Mouse (Mus musculus) kidney, adult 18-20 months (tissue): ENCODE measurements around the gene Col25a1.

Experiments used
- DNase-seq: peaks from one replicate; pipeline ENCODE4 v3.0.0; 2021

Gene Col25a1

DNA sequence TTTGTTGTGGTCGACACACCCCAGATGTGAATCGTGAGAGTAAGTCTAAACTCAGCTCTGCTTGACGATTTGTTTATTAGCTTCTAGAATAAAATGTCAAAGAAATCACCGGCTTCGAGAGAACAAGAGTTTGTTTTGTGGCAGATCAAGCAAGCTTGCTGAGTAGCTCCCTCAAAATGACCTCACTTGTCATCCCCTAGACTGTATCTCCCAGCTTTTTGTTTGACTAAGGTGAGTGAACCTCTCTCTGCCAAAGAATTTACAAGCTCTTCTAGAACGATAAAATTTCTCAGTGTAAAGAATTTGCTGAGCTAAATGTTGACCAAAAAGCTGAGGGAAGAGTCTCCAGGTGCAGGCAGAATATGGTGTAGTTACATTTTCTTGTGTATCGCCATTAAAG is 125.3 kb downstream of the Col25a1 start:
- DNase-seq = no peak

DNA sequence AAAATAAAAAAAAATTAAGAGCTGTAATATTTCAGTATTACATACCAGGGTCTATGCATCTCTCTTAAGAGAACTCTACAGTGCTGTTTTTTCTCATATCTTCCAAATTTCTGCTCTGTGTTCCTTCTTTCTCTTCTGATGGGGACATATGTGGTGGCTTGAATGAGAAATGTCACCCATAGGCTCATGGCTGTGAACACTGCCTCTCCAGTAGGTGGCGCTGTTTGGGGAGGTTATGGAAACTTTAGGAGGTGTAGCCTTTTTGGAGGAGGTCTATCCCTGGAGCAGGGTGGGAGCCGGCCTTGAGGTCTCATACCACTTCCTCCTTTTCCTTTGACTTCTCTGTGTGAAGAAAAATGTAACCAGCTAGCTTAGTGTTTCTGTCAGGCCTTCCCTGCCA is 128.4 kb downstream of the Col25a1 start:
- no peak for DNase-seq

DNA sequence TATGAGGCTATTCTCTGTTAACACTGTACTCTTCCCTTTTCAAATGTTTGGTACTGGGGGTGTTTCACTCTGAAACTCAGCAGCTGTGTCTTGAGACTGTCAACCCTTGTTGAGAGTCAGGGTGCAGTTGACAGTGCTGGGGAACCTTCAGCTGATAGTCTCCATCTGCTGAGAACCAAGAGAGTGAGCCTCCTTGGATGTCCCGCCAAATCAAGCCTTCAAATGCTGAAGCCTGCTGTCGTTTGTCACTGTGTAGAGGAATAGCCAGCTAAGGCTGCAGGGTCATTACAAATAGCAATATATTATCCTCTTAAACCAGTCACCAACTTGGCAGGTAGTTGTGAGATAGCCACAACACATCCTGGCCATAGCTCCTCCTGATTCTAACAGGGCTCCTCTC is 129.0 kb downstream of the Col25a1 start:
- DNase-seq = no peak

DNA sequence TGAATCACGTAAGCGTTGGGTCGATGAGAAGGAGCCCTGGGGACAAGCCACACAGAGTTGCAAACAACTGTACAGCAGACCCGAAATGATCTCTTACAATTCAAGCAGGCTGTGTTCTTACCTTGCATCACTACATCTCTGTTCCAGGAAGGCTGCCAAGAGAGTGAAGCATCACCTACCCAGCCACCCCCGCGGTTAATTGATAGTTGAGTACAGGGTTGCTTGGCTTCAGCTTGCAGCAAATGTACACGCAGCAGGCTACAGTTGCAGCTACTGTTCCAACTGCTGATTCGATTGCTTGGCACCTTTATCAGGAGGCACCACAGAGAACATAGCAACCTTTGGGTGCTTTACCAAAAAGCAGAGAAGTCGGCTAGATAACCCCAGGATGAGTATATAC is 133.8 kb downstream of the Col25a1 start:
- DNase-seq = no peak

DNA sequence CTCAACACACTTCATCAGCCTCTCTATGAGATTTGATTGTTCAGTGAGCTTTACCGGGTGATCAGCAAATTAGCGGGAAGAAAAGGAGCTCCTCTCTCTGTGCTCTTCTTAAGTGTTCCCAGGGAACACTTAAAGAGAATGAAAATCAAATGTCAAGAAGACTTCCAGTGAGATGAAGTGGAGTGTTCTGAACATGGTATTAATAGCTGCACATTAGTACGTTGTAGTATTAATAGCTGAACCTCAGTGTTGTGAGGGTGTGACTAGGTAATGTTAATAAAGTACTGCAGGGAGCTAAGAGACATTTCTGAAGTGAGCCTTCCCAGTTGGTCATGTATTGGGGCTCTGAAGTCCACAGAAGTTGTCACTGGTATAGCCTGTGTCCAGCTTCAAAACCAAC is 139.2 kb downstream of the Col25a1 start:
- DNase-seq = no peak

DNA sequence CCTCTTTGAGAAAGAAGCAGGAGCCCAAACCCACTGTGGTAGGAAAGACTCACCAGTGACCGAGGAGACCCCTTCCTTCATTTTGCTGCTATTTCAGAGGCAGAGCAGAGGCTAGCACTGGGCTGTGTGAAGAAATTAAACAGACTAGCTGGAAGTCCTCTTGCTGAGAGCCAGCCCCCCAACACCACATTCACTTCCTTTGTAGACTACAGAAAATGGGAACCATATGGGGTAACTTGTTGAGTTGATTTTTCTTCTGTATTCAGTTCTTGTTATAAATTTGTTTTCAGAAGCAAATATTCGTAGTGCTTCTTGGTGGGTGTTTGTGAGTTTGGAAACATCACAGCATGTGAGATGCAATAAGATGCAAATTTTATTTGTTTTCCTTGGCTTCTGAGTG is 142.6 kb downstream of the Col25a1 start:
- DNase-seq = no peak

DNA sequence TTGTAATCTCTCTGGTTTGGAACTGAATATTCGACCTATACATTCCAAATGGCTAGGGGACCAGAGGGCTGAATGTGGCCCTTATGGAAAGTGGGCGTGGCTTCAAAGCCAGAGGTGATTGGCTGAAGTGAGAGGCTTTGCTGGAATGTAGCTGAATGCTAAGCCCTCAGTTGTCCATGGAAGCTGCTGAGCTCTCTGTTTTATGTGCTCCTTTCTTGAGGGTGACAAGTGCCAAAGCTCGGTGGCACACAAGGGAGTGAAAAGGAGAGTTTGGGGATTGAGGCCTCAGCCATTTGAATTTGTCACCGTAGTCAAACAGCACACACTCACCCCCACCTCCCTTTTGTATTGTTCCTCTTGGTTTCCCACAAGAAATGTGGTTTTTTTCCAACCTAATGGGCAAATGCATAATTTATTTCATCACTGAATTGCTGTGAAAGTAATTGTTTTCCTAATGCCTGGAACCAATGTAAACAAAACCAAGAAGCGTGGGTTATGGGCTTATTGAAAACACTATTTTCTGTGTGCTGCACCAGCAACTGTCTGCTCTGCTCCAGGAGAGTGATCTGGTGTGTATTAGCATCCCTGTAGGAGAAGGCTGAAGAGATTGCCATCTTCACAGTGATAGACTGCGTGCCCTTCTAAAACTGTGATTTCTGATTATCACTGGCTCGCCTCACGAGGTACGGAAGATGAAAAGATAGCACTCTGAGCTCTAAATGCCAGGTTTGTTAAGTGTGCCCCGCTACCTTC is 147.2 kb downstream of the Col25a1 start:
- no peak for DNase-seq

DNA sequence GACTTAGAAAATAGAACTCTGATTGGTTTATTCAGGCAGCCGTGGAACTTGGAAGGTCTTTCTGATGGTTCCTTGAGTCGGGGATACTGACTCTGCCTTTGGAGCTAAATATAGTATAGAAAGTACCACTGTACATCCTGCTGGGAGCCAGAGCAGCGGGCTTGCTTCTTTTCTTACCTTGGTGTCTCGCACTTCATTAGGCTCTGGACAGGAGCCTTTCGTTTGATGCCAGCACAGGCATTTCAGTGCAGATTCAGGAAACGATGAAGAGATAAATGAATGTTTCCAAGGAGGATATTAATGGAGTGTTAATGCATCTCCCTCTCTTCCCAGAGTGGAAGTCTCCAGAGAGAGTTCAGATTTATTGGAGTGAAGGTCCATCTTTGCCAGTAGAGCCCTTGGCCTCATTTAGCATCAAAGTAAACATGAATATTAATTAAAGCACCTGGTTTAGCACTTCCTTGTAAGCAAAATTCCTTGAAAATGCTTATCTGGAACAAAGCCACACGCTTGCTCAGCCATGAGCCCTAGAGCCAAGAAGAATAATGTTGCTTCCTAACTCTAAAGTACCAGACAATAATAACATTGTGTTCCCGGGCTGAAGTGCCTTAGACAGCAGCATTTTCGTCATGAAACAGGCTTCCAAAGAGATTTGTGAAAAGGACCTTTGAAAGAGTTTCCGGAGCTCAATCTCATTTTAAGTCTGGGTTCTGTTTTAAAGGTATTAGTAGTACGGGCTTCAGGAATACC is 151.9 kb downstream of the Col25a1 start:
- no peak for DNase-seq

DNA sequence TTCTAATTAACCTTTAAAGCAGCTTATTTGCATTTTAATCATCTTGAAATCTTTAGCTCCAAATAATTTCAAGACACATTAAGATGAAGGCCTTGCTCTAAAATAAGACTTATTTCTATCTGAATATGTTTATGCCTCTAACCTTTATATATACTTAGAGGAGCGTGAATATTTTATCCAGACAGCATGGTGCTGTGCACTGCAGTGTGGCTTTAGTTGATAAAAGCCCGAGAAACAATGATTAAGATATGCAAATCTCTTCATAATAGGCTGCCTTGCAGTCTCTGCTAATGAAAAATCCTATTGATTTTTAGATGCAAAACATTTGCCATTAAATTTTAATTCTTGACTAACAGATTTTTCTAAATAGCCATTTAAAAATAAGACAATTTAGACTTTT is 156.8 kb downstream of the Col25a1 start:
- no peak for DNase-seq

DNA sequence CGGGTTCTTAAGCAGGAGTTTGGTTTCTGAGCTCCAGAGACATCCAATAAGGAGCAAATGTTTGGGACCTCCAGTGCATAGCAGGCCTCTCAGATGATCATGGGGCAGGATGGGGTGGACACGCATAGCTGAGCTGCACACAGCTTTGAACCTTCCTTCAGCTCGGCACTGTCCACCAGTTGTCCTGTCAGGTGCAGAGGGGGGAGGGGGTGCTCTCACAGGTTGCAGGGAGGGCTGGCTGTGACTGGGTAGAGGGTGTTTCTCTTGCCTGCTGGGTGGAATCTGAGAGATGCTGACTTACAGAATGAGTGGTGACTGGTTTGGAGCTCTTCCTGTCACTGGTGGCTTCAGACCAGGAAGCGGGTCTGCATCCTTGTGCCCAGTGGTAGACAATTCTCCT is 157.5 kb downstream of the Col25a1 start:
- no peak for DNase-seq

DNA sequence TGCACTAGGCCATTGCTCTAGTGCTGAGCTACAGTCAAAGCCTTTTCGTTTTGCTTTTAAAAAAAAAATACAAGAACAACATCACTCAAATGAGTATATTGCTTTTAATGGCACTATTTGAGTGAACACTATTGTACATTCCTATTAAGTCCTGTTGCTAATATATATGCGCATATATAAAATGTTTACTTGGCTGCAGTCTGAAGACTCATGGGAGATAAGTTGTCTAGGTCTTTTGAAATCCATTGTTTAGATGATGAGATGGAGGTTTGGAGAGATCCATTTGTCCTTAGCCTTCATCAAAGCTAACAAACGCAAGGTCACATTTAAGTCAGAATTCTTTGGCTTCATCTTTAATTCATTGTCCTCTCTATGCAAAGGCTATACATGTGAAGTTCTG is 157.9 kb downstream of the Col25a1 start:
- DNase-seq = no peak

DNA sequence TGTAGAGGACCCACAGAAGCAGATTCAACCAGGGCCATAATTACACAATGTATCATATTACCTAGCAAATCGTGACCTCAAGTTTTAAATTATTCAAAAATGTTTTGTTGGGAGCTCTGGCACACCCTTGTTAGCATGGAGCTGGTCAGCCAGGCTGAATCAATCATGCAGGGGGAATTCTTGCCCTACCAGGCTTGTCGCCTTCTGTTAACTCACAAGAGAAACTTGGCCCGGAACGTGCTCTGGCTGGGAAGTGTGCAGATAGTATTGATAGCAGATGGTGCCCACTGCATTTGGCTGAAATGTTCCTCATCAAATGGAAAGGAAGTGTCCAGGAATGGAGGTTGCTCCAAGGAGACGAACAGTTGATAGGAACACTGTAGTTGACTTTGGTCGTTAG is 158.9 kb downstream of the Col25a1 start:
- DNase-seq = no peak

DNA sequence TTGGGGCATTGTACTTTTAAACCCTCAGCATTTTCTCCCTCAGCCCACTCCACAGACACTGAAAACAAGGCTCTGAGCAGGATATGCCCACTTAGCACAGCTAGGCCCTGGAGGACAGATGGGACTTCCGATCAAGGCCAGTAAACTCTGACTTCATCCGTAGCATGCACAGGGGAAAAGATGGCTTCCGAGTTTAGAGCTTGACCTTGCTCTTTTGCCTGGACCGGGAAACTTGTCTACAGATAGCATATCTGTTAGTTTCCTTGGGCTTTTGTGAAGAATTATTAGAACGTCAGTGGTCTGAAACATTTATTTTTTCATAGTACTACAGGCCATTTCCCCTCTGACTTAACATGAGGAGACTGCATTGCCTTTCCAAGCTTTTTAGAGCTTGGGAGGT is 159.4 kb downstream of the Col25a1 start:
- no peak for DNase-seq

DNA sequence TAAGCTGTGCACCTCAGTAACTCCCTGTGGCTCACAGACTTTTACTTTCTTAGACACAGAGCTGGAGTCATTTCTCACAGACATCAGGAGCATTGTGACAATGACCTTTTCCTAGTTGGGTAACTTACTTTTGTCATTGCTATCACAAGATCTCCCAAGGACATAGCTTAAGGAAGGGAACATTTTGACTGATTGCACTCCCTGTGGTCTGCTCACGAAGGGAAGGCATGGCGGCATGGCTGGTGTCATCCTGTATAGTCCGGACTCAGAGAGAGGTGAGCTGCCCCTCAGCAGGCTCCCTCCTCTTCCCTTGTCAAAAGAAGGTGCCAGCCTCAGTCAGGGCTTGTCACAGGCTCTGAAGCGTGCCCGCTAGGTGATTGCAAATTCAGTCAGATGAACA is 160.6 kb downstream of the Col25a1 start:
- no peak for DNase-seq

DNA sequence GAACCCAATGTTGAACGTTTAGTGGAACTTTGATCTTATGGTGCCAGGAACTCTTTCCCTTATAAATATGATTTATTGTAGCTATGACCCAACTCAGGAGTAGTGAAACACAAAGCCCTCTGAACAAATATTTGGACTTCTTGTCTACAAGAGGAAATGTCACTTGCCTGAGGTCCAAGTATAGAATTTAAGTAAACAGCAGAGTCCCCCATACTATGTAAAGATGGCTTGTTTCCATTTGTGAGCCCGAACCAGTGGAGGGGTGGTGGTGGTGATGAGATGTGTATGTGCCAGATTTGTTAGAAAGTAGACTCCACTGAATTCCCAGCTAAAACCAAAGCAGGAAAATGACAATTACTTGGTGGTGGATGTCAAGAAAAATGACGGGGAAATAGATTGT is 169.2 kb downstream of the Col25a1 start:
- no peak for DNase-seq

DNA sequence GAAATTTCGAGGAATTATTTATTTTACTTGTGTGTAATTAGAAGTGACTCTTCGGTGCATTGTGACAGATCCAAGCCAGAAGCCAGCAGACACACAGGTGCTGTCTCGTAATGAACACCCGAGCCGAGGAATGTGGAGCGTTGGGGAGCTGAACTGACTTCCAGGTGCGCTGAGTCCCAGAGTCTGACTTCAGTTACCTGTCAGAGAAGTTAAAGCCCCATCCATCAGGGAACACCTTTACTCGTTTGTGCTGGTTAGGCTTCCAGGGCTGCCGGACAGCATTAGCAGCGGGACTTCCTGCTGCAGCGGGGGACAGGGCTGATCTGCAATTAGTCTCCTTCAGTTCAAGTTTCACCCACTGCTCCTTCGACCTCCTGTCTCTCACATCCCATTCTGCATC is 172.3 kb downstream of the Col25a1 start:
- no peak for DNase-seq

DNA sequence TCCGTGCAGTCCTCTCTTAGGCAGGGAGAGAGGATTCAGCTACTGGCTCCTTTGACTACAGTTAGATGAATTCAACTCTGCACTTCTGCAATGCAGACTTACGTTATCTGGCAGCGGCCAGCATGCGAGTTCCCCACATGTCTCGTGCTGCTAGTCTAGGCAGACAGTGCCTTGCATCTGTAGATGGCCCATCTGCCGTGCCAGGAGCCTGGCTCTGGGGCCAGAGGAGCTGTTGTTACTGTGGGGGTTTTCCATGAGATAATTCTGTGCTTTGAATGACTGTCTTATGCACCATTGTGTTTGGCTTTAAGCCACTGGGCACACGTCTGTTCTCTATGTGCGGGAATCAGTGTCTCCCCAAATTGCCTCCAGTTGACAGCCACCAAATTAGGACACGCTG is 173.5 kb downstream of the Col25a1 start:
- DNase-seq = no peak

DNA sequence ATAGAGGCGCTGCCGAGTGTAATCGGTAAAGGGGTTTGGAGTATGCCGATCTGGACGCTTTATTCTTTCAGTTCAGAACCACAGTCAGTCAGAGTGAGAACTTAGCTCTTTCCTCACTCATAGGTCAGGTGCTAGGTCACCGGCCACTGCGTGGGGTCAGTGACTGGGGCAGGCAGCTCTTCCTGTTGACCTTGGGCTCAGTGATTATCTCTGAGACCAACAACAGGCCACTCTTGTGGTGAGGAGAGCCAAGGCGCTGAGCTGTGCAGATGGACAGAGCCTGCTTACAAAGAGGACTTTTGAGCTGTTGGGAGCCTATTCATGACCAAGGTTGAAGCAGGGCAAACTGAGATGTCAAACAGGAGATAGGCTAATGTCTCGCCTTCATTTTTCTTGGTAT is 174.4 kb downstream of the Col25a1 start:
- no peak for DNase-seq

DNA sequence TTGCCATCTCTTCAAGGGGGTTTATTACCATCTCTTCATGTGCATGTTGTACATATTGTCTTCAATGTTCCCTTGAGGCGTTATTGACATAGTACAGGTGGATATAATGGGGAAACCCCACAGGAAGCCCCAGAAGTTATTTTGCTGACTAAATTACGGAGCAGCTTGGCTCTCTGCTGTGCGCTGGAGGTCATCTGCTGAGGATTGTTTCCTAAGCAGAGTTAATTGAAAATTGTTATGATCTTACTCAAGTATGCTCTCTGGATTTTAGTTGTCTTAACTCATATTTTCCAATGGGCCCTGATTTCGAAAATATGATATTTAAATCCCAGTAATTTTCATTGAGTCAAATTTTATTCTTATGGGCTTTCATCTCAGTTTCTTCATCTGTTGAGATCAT is 178.0 kb downstream of the Col25a1 start:
- no peak for DNase-seq

DNA sequence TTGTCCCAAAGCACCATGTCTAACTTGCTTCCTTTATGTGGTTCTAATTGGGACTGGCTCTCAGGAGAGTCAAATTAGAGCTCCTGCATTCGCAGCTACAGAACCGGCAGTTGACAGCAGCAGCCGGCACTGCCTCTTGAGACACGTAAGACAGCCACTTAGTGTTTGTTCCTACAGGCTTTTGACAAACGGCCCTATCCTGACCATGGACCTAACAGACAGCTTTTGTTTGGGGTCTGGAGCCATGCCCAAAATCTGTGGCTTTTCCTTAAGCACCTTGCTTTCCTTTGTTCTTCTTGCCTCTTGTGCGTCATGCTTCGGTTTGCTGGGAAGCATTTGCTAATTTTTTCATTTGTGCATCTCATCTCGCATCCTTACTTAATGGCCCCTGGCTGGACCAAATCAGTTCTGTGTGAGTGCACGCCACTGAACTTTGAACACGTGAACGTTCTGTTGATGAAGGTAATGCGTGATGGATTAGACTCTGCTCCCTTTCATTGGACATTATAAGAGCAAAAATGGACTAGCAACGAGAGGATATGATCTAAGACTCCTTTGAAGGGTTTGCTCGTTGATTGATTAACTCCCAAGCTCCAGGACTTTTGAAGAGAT is 179.5 kb downstream of the Col25a1 start:
- no peak for DNase-seq

DNA sequence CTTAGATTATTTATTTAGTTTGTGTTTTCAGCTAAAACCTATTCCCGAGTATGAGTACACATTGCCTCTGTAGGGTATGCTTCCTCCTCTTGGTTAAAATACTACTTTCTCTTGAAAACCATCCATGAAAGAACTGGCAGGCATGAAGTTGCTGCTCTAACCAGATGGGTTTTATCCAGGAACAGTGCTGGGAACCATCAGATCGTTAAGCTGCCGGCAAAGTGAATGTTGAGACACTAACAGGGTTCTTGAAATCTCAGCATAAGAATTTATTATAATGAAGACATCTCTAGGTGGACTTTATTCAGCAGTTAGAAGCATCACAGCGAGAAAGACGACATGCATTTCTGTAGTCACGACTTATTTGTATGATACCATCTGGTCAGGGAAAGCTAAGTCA is 181.9 kb downstream of the Col25a1 start:
- no peak for DNase-seq

DNA sequence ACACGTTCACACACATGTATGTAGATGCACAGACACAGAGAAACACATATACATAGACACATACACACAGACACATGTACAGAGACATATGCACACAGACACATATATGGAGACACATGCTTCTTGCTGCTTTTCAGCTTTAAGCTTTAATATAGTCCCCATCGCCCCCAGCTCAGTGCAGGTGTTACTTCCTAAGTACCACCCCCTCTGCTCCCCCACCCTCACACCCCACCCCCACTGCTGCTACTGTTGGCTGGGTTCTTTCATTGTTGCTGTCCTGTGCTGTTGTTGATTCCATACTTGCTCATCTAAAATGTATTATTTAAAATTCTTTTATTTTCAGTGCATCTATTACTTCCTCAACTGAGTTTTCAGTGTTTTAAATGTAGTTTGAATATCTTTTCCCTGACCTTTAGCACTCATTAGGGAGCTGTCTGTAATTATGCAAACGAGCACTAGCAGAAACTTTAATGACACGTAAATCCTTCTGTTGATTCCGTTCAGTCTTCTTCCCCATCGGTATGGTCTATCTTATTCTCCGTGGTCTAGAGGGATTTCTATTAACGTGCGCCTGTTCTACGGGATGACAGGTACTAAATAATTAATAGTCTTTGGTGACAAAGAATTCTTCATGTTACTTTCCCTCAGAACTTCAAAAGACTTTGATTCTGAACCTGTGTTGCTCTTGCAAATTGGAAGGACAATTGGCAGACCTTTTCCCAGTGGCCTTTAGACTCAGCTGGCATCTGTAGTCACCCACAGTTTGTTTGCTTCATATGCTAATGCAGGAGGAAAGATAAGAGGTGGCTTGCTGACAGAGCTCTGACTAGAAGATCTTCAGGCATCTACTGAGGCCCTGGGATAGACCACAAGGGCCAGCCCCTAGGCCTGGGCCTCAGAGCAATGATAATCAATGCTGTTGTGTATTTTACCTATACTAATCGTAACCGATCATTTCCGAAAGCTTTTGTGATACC is 196.0 kb downstream of the Col25a1 start:
- no peak for DNase-seq

DNA sequence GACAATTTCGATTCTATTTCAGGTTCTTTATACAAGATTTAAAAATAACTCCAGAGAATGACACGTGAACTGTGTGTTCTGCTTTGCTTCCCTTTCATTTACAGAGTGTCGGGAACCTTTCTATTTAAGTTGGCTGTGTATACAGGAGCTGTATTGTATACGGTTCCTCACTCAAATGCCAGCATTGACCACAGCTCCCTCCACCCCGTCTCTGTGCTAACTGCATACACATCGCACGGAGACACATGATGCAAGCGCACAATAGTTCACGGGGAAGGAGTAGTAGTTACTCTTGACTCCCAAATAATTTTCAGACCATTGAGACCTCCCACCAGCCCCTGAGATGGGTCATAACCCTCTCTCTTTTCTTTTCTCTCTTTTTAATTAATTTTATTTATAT is 197.6 kb downstream of the Col25a1 start:
- no peak for DNase-seq
